Mouse (Mus musculus) embryo, embryonic 11.5 days (tissue): ENCODE results near the gene Plxdc1.

Experiments used
- DNase-seq: peaks from one replicate; pipeline ENCODE4 v3.0.0-alpha.2; 2012; ENCODE audit warnings: low read depth, low spot score

The Plxdc1 gene

GRCm38 (mm10) chr11:97985727-97986677, at the start of gene Plxdc1:
Gene Plxdc1, minus strand, starts transcription at chr11:97986444.
- no peak for DNase-seq

- no peak for DNase-seq
These were observed 49.7 kb upstream of the Plxdc1 start for GRCm38 (mm10) chr11:98035977-98036377.

- DNase-seq, result no peak
These were observed 48.6 kb upstream of the Plxdc1 start for GRCm38 (mm10) chr11:98034840-98035239.

GRCm38 (mm10) chr11:98034061-98034460, 47.8 kb upstream of the Plxdc1 start:
- no peak for DNase-seq

- peak; percentile 71 for DNase-seq
These were observed 45.2 kb upstream of the Plxdc1 start for GRCm38 (mm10) chr11:98031443-98031770.

GRCm38 (mm10) chr11:98030701-98031442, 44.6 kb upstream of the Plxdc1 start:
- DNase-seq, result no peak

GRCm38 (mm10) chr11:98027785-98028184, 41.5 kb upstream of the Plxdc1 start:
- DNase-seq, result no peak

GRCm38 (mm10) chr11:98027297-98027688, 41.0 kb upstream of the Plxdc1 start:
- no peak for DNase-seq

GRCm38 (mm10) chr11:98026570-98027296, 40.5 kb upstream of the Plxdc1 start, which contains the start of gene Rpl19:
Gene Rpl19, plus strand, starts transcription at chr11:98026710.
- DNase-seq, result peak; percentile 87

- DNase-seq, result no peak
These were observed 40.0 kb upstream of the Plxdc1 start for GRCm38 (mm10) chr11:98026248-98026569.

- no peak for DNase-seq
These were observed 38.3 kb upstream of the Plxdc1 start for GRCm38 (mm10) chr11:98024516-98024915.

GRCm38 (mm10) chr11:98022555-98023371, 36.5 kb upstream of the Plxdc1 start, which contains the start of gene Cacnb1:
Gene Cacnb1, minus strand, starts transcription at chr11:98023034.
- peak; percentile 61 for DNase-seq

GRCm38 (mm10) chr11:98022253-98022554, 36.0 kb upstream of the Plxdc1 start:
- DNase-seq, result no peak

- no peak for DNase-seq
These were observed 35.5 kb upstream of the Plxdc1 start for GRCm38 (mm10) chr11:98021565-98022252.

- DNase-seq, result no peak
These were observed 34.9 kb upstream of the Plxdc1 start for GRCm38 (mm10) chr11:98021118-98021517.

- DNase-seq, result no peak
These were observed 34.5 kb upstream of the Plxdc1 start for GRCm38 (mm10) chr11:98020710-98021109.

GRCm38 (mm10) chr11:98019883-98020610, 33.8 kb upstream of the Plxdc1 start:
- no peak for DNase-seq

- no peak for DNase-seq
These were observed 32.8 kb upstream of the Plxdc1 start for GRCm38 (mm10) chr11:98018858-98019641.

- no peak for DNase-seq
These were observed 32.0 kb upstream of the Plxdc1 start for GRCm38 (mm10) chr11:98018222-98018621.
